Mouse (Mus musculus): ENCODE measurements at regions not wholly inside any gene's neighbourhood (a gene's known extent, or its start where the extent isn't known, plus 50 kb on each side); places are given as distances from the start of the nearest gene placed in this dataset.
"Not testable (repeated sequence)": the region's sequence is repeated elsewhere in the genome, so short reads cannot be mapped to it uniquely, and the experiment has no call there.

DNA sequence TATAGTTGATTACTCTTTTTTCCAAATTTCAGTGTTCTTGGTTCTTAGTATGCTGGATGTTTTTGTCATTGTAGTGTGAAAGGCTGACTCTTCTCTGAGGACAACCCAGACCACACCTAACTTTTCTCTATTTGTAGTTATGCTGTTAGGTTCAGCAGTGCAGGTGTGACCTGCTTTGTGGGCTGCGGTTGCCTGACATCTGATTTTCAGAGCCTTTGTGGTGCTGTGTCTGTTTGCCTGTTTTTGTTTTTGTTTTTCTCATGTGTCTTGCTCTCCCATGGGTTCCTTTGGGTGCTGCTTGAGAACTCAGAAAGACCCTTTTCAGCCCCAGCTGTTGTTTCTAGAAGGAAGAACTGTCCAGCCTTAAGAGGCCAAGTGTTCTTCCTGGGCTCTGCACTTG is 52.0 kb upstream of the Trpm1 start:
- H3K4me1 ChIP-seq (replicated peaks) = no peaks in the 10 kb centered on the region
- H3K9ac ChIP-seq = no peak overlapping the region
- no peak overlapping the region for H3K27ac ChIP-seq
- H3K36me3 ChIP-seq = no peaks in the 10 kb centered on the region
- no peak overlapping the region for H3K4me3 ChIP-seq
- H3K4me2 ChIP-seq = no peak overlapping the region
- no peaks in the 10 kb centered on the region; the same call in 1 of the 2 replicates for H3K9me3 ChIP-seq
- no peak for ATAC-seq (ENCODE audit: low FRiP score)
- H3K27me3 ChIP-seq = no peaks in the 10 kb centered on the region
- WGBS = 97% methylated on average over 1 of the region's 1 CpGs

DNA sequence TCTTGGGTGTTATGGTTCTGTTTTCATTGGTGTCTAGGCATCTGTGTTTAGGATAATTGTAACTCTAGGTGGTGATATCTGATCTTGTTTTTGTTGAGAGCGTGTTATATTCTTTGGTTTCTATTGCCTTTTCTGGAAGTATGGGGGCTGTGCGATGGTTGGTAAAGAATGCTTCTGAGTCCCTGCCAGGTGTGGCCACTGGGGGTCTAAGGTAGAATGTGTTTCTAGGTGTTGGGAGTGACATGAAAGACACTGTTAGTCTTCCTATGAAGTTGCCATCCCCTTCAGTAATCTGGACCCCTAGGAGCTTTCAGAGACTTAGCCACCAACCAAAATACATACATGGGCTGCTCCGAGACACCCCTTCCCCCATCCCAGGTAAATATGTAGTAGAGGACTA is 54.0 kb upstream of the Trpm1 start:
- Histone ChIP-seq H3K27me3 (no peaks in the 10 kb centered on the region), H3K36me3 (no peaks in the 10 kb centered on the region), H3K27ac (no peak overlapping the region), H3K4me1 (replicated peaks) (no peaks in the 10 kb centered on the region), H3K4me2 (no peak overlapping the region), H3K9ac (no peak overlapping the region), H3K9me3 (no peaks in the 10 kb centered on the region), H3K4me3 (no peak overlapping the region)
- WGBS = 92% methylated on average over 3 of the region's 3 CpGs
- no peak for ATAC-seq (ENCODE audit: low FRiP score)

DNA sequence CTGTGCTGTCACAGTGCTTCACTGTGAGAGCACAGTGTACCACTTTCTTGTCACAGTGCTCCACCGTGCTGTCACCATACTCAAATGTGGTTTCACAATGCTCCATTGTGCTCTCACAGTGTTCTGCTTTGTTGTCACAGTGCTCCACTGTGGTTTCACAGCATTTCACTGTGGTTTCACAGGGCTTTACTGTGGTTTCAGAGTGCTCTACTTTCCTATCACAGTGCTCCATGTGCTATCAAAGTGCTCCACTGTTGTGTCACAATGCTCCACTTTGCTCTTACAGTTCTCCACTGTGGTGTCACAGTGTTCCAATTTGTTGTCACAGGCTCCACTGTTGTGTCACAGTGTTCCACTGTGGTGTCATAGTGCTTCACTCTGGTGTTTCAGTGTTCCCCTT is 63.6 kb upstream of the Trpm1 start:
- Histone ChIP-seq H3K9me3 (no peaks in the 10 kb centered on the region), H3K4me1 (replicated peaks) (no peaks in the 10 kb centered on the region), H3K4me2 (no peak overlapping the region), H3K27me3 (no peaks in the 10 kb centered on the region), H3K9ac (no peak overlapping the region), H3K27ac (no peak overlapping the region), H3K36me3 (no peaks in the 10 kb centered on the region), H3K4me3 (no peak overlapping the region)
- 83% methylated on average over 1 of the region's 1 CpGs for WGBS
- no peak for ATAC-seq (ENCODE audit: low FRiP score)

DNA sequence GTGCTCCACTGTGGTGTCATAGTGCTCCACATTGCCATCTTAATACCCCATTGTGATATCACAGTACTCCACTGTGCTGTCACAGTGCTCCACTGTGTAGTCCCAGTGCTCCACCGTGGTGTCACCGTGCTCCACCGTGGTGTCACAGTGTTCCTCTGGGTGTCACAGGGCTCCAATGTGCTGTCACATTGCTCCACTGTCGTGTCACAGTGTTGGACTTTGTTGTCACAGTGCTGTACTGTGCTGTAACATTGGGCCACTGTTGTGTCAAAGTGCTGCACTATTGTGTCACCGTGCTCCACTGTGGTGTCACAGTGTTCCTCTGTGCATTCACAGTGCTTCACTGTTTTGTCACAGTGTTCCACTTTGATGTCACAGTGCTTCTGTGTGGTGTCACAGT is 64.6 kb upstream of the Trpm1 start:
- WGBS = 93% methylated on average over 5 of the region's 5 CpGs

DNA sequence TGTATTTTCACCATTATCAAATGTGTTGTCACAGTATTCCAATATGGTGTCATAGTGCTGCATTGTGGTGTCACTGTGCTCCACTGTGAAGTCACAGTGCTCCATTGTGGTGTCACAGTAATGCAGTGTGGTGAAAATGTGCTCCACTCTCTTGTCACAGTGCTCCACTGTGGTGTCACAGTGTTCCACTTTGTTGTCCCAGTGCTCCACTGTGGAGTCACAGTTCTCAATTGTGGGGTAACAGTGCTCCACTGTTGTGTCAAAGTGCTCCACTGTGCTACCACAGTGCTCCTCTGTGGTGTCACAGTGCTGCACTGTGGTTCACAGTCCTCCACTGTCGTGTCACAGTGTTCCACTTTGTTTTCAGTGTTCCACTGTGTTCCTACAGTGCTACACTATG is 69.7 kb upstream of the Trpm1 start:
- not testable (repeated sequence) for H3K27ac ChIP-seq; ATAC-seq (ENCODE audit: low FRiP score); H3K9ac ChIP-seq; H3K27me3 ChIP-seq; H3K4me3 ChIP-seq; H3K36me3 ChIP-seq; H3K4me2 ChIP-seq; H3K4me1 ChIP-seq (replicated peaks); H3K9me3 ChIP-seq
- 67% methylated on average over 1 of the region's 1 CpGs for WGBS

More for the DNA sequence above, 64.6 kb upstream of the Trpm1 start:
- ATAC-seq (ENCODE audit: low FRiP score) = no peak; the same call in 1 of the 2 replicates
- H3K4me2 ChIP-seq = no peak overlapping the region
- no peaks in the 10 kb centered on the region for H3K9me3 ChIP-seq
- H3K27me3 ChIP-seq = no peaks in the 10 kb centered on the region
- no peak overlapping the region for H3K9ac ChIP-seq
- no peaks in the 10 kb centered on the region for H3K36me3 ChIP-seq
- no peaks in the 10 kb centered on the region for H3K4me1 ChIP-seq (replicated peaks)
- H3K27ac ChIP-seq = no peak overlapping the region
- H3K4me3 ChIP-seq = no peak overlapping the region

DNA sequence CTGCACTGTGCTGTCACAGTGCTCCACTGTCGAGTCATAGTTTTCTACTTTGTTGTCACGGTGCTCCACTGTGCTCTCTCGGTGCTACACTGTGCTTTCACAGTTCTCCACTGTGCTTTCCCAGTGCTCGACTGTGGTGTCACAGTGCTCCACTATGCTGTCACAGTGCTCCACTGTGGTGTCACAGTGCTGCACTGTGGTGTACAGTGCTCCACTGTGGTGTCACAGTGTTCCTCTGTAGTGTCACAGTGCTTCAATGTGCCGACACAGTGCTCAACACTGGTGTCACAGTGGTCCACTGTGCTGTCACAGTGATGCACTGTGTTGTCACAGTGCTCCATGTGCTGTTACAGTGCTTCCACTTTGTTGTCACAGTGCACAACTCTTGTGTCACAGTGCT is 71.0 kb upstream of the Trpm1 start:
- no peak overlapping the region for H3K9ac ChIP-seq
- no peak overlapping the region for H3K4me3 ChIP-seq
- H3K27ac ChIP-seq = no peak overlapping the region
- 87% methylated on average over 5 of the region's 5 CpGs for whole genome bisulfite sequencing
- no peaks in the 10 kb centered on the region for H3K36me3 ChIP-seq
- H3K9me3 ChIP-seq = no peaks in the 10 kb centered on the region
- ATAC-seq (ENCODE audit: low FRiP score) = no peak
- H3K4me1 ChIP-seq (replicated peaks) = no peaks in the 10 kb centered on the region
- H3K27me3 ChIP-seq = no peaks in the 10 kb centered on the region
- H3K4me2 ChIP-seq = no peak overlapping the region

DNA sequence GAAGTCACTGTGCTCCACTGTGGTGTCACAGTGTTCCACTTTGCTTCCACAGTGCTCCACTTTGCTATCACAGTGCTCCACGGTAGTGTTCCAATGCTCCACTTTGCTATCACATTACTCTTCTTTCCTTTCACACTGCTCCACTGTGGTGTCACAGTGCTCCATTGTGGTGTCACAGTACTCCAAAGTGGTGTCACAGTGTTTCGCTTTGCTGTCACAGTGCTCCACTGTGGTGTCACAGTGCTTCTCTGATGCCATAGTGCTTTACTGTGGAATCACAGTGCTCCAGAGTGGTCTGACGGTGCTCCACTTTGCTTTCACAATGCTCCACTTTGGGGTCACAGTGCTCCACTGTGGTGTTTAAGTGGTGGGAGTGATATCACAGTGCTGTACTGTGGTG is 71.4 kb upstream of the Trpm1 start:
- ATAC-seq (ENCODE audit: low FRiP score) = no peak
- Histone ChIP-seq H3K9me3 (no peaks in the 10 kb centered on the region), H3K4me1 (replicated peaks) (no peaks in the 10 kb centered on the region), H3K36me3 (no peaks in the 10 kb centered on the region), H3K4me2 (no peak overlapping the region), H3K27ac (no peak overlapping the region), H3K27me3 (no peaks in the 10 kb centered on the region), H3K9ac (no peak overlapping the region), H3K4me3 (no peak overlapping the region)
- 89% methylated on average over 3 of the region's 3 CpGs for WGBS

DNA sequence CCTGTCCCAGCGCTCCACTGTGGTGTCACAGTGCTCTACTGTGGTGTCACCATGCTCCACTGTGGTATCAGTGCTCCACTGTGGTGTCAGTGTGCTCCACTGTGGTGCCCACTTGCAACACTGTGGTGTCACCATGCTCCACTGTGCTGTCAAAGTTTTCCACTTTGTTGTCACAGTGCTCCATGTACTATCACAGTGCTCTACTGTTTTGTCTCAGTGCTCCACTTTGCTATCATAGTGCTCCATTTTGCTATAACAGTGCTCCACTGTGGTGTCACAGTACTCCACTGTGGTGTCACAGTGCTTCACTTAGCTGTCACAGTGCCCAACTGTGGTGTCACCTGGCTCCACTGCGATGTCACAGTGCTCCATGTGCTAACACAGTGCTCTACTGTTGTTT is 72.0 kb upstream of the Trpm1 start:
- no peak for ATAC-seq (ENCODE audit: low FRiP score)
- Histone ChIP-seq H3K36me3 (no peaks in the 10 kb centered on the region), H3K4me2 (no peak overlapping the region), H3K9me3 (no peaks in the 10 kb centered on the region), H3K27ac (no peak overlapping the region), H3K27me3 (no peaks in the 10 kb centered on the region), H3K4me3 (no peak overlapping the region), H3K4me1 (replicated peaks) (no peaks in the 10 kb centered on the region), H3K9ac (no peak overlapping the region)
- WGBS = 73% methylated on average over 2 of the region's 2 CpGs

DNA sequence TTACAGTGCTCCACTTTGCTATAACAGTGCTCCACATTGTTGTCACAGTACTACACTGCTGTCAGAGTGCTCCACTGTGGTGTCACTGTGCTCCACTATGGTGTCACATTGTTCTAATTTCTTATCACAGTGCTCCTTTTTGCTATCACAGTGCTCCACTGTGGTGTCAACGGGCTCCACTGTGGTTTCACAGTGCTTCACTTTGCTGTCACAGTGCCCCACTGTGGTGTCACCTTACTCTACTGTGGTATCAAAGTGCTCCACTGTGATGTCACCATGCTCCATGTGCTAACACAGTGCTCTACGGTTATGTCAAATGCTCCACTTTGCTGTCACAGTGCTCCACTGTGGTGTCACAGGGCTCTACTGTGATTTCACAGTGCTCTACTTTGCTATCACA is 72.6 kb upstream of the Trpm1 start:
- Histone ChIP-seq H3K27ac (no peak overlapping the region), H3K27me3 (no peaks in the 10 kb centered on the region), H3K36me3 (no peaks in the 10 kb centered on the region), H3K4me1 (replicated peaks) (no peaks in the 10 kb centered on the region), H3K4me2 (no peak overlapping the region), H3K9ac (no peak overlapping the region), H3K4me3 (no peak overlapping the region), H3K9me3 (no peaks in the 10 kb centered on the region)
- 83% methylated on average over 2 of the region's 2 CpGs for WGBS
- no peak for ATAC-seq (ENCODE audit: low FRiP score)

DNA sequence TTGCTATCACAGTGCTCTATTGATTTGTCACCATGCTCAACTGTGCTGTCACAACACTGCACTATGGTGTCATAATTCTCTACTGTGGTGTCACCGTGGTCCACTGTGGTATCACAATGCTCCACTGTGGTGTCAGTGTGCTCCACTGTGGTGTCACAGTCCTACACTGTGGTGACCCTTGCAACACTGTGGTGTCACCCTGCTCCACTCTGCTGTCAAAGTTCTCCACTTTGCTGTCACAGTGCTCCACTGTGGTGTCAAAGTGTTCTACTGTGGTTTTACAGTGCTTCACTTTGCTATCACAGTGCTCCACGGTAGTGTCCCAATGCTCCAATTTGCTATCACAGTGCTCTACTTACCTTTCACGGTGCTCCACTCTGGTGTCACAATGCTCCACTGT is 74.3 kb upstream of the Trpm1 start:
- Histone ChIP-seq H3K9ac (no peak overlapping the region), H3K27ac (no peak overlapping the region), H3K4me3 (no peak overlapping the region), H3K27me3 (no peaks in the 10 kb centered on the region), H3K4me2 (no peak overlapping the region), H3K36me3 (no peaks in the 10 kb centered on the region), H3K4me1 (replicated peaks) (no peaks in the 10 kb centered on the region), H3K9me3 (no peaks in the 10 kb centered on the region)
- ATAC-seq (ENCODE audit: low FRiP score) = no peak
- WGBS = 95% methylated on average over 3 of the region's 3 CpGs

DNA sequence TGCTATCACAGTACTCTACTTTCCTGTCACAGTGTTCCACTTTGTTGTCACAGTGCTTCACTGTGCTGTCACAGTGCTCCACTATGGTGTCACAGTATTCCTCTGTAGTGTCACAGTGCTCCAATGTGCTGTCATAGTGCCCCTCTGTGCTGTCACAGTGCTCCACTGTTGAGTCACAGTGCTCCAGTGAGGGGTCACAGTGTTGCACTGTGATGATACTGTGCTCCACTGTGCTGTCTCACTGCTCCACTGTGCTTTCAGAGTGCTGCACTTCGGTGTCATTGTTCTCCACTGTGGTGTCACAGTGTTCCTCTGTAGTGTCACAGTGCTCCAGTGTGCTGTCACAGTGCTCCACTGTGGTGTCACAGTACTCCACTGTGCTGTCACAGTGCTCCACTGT is 75.0 kb upstream of the Trpm1 start:
- H3K9ac ChIP-seq = no peak overlapping the region
- H3K4me2 ChIP-seq = no peak overlapping the region
- 78% methylated on average over 1 of the region's 1 CpGs for WGBS
- no peak overlapping the region for H3K27ac ChIP-seq
- H3K36me3 ChIP-seq = no peaks in the 10 kb centered on the region
- H3K4me3 ChIP-seq = no peak overlapping the region
- H3K27me3 ChIP-seq = no peaks in the 10 kb centered on the region
- no peaks in the 10 kb centered on the region for H3K9me3 ChIP-seq
- ATAC-seq (ENCODE audit: low FRiP score) = no peak
- no peaks in the 10 kb centered on the region for H3K4me1 ChIP-seq (replicated peaks)

DNA sequence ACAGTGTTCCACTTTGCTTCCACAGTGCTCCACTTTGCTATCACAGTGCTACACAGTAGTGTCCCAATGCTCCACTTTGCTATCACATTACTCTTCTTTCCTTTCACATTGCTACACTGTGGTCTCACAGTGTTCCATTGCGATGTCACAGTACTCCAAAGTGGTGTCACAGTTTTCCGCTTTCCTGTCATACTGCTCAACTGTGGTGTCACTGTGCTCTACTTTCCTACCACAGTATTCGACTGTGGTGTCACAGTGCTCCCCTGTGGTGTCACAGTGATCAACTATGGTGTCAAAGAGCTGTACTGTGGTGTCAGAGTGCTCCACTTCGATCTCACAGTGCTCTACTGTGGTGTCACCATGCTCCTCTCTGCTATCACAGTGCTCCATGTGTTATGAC is 76.1 kb upstream of the Trpm1 start:
- no peak overlapping the region for H3K4me2 ChIP-seq
- H3K4me1 ChIP-seq (replicated peaks) = no peaks in the 10 kb centered on the region
- no peak for ATAC-seq (ENCODE audit: low FRiP score)
- no peaks in the 10 kb centered on the region for H3K36me3 ChIP-seq
- H3K27ac ChIP-seq = no peak overlapping the region
- H3K27me3 ChIP-seq = no peaks in the 10 kb centered on the region
- H3K9ac ChIP-seq = no peak overlapping the region
- no peaks in the 10 kb centered on the region for H3K9me3 ChIP-seq
- H3K4me3 ChIP-seq = no peak overlapping the region
- 81% methylated on average over 4 of the region's 4 CpGs for WGBS

DNA sequence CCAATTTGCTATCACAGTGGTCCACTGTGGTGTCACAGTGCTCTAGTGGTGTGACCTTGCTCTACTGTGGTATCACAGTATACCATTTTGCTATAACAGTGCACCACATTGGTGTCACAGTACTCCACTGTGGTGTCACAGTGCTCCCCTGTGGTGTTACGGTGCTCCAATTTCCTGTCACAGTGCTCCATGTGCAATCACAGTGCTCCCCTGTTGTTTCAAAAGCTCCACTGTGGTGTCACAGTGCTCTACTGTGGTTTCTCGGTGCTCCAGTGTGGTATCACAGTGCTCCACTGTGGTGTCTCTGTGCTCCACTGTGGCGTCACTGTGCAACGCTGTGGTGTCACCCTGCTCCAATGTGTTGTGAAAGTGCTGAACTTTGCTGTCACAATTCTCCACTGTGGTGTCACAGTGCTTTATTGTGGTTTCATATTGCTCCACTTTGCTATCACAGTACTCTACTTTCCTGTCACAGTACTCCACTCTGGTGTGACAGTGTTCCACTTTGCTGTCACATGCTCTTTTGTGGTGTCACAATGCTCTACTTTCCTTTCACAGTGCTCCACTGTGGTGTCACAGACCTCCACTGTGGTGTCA is 76.8 kb upstream of the Trpm1 start:
- no peak overlapping the region for H3K27ac ChIP-seq
- no peak overlapping the region for H3K4me2 ChIP-seq
- H3K4me3 ChIP-seq = no peak overlapping the region
- H3K9ac ChIP-seq = no peak overlapping the region
- no peaks in the 10 kb centered on the region for H3K4me1 ChIP-seq (replicated peaks)
- H3K9me3 ChIP-seq = no peaks in the 10 kb centered on the region
- H3K36me3 ChIP-seq = no peaks in the 10 kb centered on the region
- no peaks in the 10 kb centered on the region for H3K27me3 ChIP-seq
- 93% methylated on average over 4 of the region's 4 CpGs for WGBS
- no peak for ATAC-seq (ENCODE audit: low FRiP score)
